In the genomic region with DNA sequence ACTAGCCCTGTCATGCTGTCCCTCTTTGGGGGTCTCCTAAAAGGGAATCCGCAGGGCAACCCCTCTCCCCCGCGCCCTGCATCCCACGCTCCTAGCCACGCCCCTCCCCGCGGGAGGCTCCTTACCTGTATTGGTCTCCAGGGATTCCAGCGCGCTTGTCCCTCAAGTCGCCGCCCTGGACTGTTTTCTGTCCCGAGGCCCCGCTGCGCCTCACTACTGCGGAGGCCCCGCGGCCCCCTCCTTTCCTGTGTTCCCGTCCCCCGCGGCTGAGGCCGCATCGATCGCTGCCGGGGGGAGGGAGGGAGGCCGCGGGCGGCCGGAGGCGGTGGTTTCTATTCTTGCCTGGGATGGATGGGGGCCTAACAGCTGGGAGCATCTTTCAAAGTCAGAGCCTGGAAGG, we compare ENCODE assay signal across 9 mouse cellular contexts. TPM values are rescaled to one million over a fixed set of nuclear protein-coding genes. Genes with fewer than 3 reads are reported as not detected.
A peak's percentile ranks its signal among the peaks of the same experiment; 100 is the strongest.
DNase-seq lines count a peak whose midpoint lies in the region; ATAC-seq lines count a peak whose summit lies in the region.
"Had no signal": no experiment of that assay in that cellular context is flagged by ENCODE, and none has a peak within 500 bp of the region (broad histone marks: within the 10 kb centered on the region; RNA-seq: fewer than 3 reads in every experiment).

Kcns1 (minus strand) TSS at position 212 of the 400 bp plus-strand sequence.

- WGBS in kidney, embryonic 16.5 days = under 1% methylated on average over 24 of the region's 29 CpGs
- 2% methylated on average over 23 of the region's 29 CpGs for whole genome bisulfite sequencing in embryonic facial prominence, embryonic 11.5 days
- WGBS in hindbrain, embryonic 16.5 days = under 1% methylated on average over 24 of the region's 29 CpGs
- WGBS in midbrain, embryonic 15.5 days = 1% methylated on average over 28 of the region's 29 CpGs

- no peak for DNase-seq in kidney, postnatal 25 days
- no peak for DNase-seq in embryonic facial prominence, embryonic 11.5 days (ENCODE audit: low spot score)
- no peak for DNase-seq in spleen, postnatal 36 days (ENCODE audit: low spot score in 2 of 2)
- no peak for DNase-seq in spleen, postnatal 10 days (ENCODE audit: low spot score in 2 of 2)
- no peak for DNase-seq in cerebellum, adult 8-10 months

- H3K4me1 ChIP-seq in kidney, embryonic 16.5 days (ENCODE audit: insufficient read depth, low read length) = peaks cover 15% of the 10 kb centered on the region
- H3K4me1 ChIP-seq in embryonic facial prominence, embryonic 11.5 days (ENCODE audit: control insufficient read depth, insufficient read depth, low read length) = peaks cover 6% of the 10 kb centered on the region
- H3K4me1 ChIP-seq in hindbrain, embryonic 16.5 days (ENCODE audit: control insufficient read depth, insufficient read depth, low read depth, low read length) = peaks cover 18% of the 10 kb centered on the region
- peaks cover 30% of the 10 kb centered on the region for H3K4me1 ChIP-seq in midbrain, embryonic 15.5 days

- no peak within 1 kb of the TSS for H3K27ac ChIP-seq in kidney, embryonic 16.5 days (ENCODE audit: low read length)
- H3K27ac ChIP-seq in embryonic facial prominence, embryonic 11.5 days (replicated peaks; ENCODE audit: low read depth, low read length) = no peak within 1 kb of the TSS
- no peak within 1 kb of the TSS for H3K27ac ChIP-seq in hindbrain, embryonic 16.5 days (ENCODE audit: low read depth, low read length)
- no peak within 1 kb of the TSS for H3K27ac ChIP-seq in midbrain, embryonic 15.5 days

- peaks cover 64% of the 10 kb centered on the region for H3K27me3 ChIP-seq in kidney, embryonic 16.5 days (ENCODE audit: insufficient read depth, low read length)
- peaks cover 51% of the 10 kb centered on the region for H3K27me3 ChIP-seq in embryonic facial prominence, embryonic 11.5 days (ENCODE audit: control insufficient read depth, insufficient read depth, low read length)
- H3K27me3 ChIP-seq in hindbrain, embryonic 16.5 days (replicated peaks; ENCODE audit: control insufficient read depth, insufficient read depth, low read length) = peaks cover 51% of the 10 kb centered on the region
- H3K27me3 ChIP-seq in midbrain, embryonic 15.5 days (replicated peaks) = peaks cover 63% of the 10 kb centered on the region

- no peaks in the 10 kb centered on the region for H3K36me3 ChIP-seq in kidney, embryonic 16.5 days (ENCODE audit: insufficient read depth, low read length)
- H3K36me3 ChIP-seq in embryonic facial prominence, embryonic 11.5 days (replicated peaks; ENCODE audit: control insufficient read depth, insufficient read depth, low read depth, low read length) = no peaks in the 10 kb centered on the region
- no peaks in the 10 kb centered on the region for H3K36me3 ChIP-seq in hindbrain, embryonic 16.5 days (ENCODE audit: control insufficient read depth, insufficient read depth, low read length)
- no peaks in the 10 kb centered on the region for H3K36me3 ChIP-seq in midbrain, embryonic 15.5 days (replicated peaks)

- peak within 1 kb of the TSS; percentile 50 for H3K4me2 ChIP-seq in kidney, embryonic 16.5 days (replicated peaks; ENCODE audit: low read depth, low read length)
- peak within 1 kb of the TSS; percentile 62 for H3K4me2 ChIP-seq in embryonic facial prominence, embryonic 11.5 days (ENCODE audit: low read depth, low read length)
- H3K4me2 ChIP-seq in hindbrain, embryonic 16.5 days (ENCODE audit: low read length) = peak within 1 kb of the TSS; percentile 57
- peak within 1 kb of the TSS; percentile 67 for H3K4me2 ChIP-seq in midbrain, embryonic 15.5 days

- no peak within 1 kb of the TSS for H3K9ac ChIP-seq in kidney, embryonic 16.5 days (replicated peaks; ENCODE audit: low read length)
- H3K9ac ChIP-seq in embryonic facial prominence, embryonic 11.5 days (replicated peaks; ENCODE audit: low read length) = peak within 1 kb of the TSS; percentile 27; the same call in 1 of the 2 replicates
- peak within 1 kb of the TSS; percentile 57; the same call in 1 of the 2 replicates for H3K9ac ChIP-seq in hindbrain, embryonic 16.5 days (ENCODE audit: low read depth, low read length)
- H3K9ac ChIP-seq in midbrain, embryonic 15.5 days = peak within 1 kb of the TSS; percentile 23

- H3K9me3 ChIP-seq in kidney, embryonic 16.5 days (ENCODE audit: low read length) = no peaks in the 10 kb centered on the region
- no peaks in the 10 kb centered on the region for H3K9me3 ChIP-seq in embryonic facial prominence, embryonic 11.5 days (replicated peaks; ENCODE audit: control insufficient read depth, low read length)
- H3K9me3 ChIP-seq in hindbrain, embryonic 16.5 days (ENCODE audit: control insufficient read depth, low read length) = no peaks in the 10 kb centered on the region; the same call in 1 of the 2 replicates
- H3K9me3 ChIP-seq in midbrain, embryonic 15.5 days = no peaks in the 10 kb centered on the region

- peak within 1 kb of the TSS; percentile 37 for H3K4me3 ChIP-seq in kidney, embryonic 16.5 days (ENCODE audit: low read length)
- H3K4me3 ChIP-seq in embryonic facial prominence, embryonic 11.5 days (ENCODE audit: low read depth, low read length) = peak within 1 kb of the TSS; percentile 33
- H3K4me3 ChIP-seq in hindbrain, embryonic 16.5 days (ENCODE audit: low read length) = peak within 1 kb of the TSS; percentile 36
- peak within 1 kb of the TSS; percentile 36 for H3K4me3 ChIP-seq in midbrain, embryonic 15.5 days

- ATAC-seq in kidney, embryonic 16.5 days (ENCODE audit: low FRiP score, low TSS enrichment) = no peak
- no peak for ATAC-seq in embryonic facial prominence, embryonic 11.5 days (replicated peaks; ENCODE audit: insufficient number of reproducible peaks, low FRiP score, low TSS enrichment, low read depth)
- ATAC-seq in hindbrain, embryonic 16.5 days = no peak
- no peak for ATAC-seq in midbrain, embryonic 15.5 days (replicated peaks)

RNA-seq across cellular contexts. Expression of gene Kcns1, which starts in this region (rescaled TPM):
- 0.21 and 0.25 TPM in 2 replicates for polyA plus RNA-seq in kidney, embryonic 16.5 days (2015; fragmentation: Nextera tagmentation; extraction: Ambion mirVana)
- polyA plus RNA-seq in embryonic facial prominence, embryonic 11.5 days (2014; fragmentation: Nextera tagmentation; extraction: Ambion mirVana) = 0.07 and 0.20 TPM in 2 replicates
- polyA plus RNA-seq in hindbrain, embryonic 16.5 days (2015; fragmentation: Nextera tagmentation; extraction: Ambion mirVana) = 2.4 and 3.1 TPM in 2 replicates
- polyA plus RNA-seq in midbrain, embryonic 15.5 days (2015; fragmentation: Nextera tagmentation; extraction: Ambion mirVana) = 1.3 and 1.7 TPM in 2 replicates
- polyA plus RNA-seq: liver, adult 2 months had no signal
